Mouse (Mus musculus) liver, adult 2 months (tissue): Measurements from ENCODE around the gene Ctnnb1.

Experiments
- CTCF ChIP-seq: fragments of 200-500 bp; IDR thresholded peaks from 2 replicates; pipeline ENCODE4 v1.5.1; 2011; ENCODE audit warnings: low read depth, low read length, control low read depth
- POLR2A ChIP-seq: fragments of 200-500 bp; IDR thresholded peaks from 2 replicates; pipeline ENCODE4 v1.6.1; 2011; ENCODE audit warnings: low read length, control low read depth; ENCODE audit not compliant: insufficient read depth; ENCODE audit errors: extremely low read depth

GRCm38 (mm10) chr9:120913152-120913551 is 15.9 kb upstream of the Ctnnb1 start:
- TF ChIP-seq CTCF (no peak), POLR2A (no peak)
